Mouse (Mus musculus) erythroid progenitor cell, adult 5-6 weeks (primary cell): ENCODE data around the gene Tmem200a. TPM values are rescaled to one million over a fixed set of nuclear protein-coding genes. Genes with fewer than 3 reads are reported as not detected.

Experiments
- ATAC-seq: replicated peaks from 2 replicates; pipeline ENCODE4 v1.8.0; 2016; ENCODE audit warnings: moderate number of reproducible peaks, mild to moderate bottlenecking, moderate TSS enrichment, inconsistent platforms; ENCODE audit not compliant: poor library complexity, low FRiP score, severe bottlenecking
- total RNA-seq, 2 experiments: library from RNA; stranded (forward) in 1 of 2; stranded (reverse) in 1 of 2; fragments of 150-400 nt in 1 of 2; fragments of 186-747, 209-891 nt in 1 of 2; gene quantifications; 2 replicates each; pipeline versions ENCODE4 v1.2.3 to v1.2.4; 2015 to 2017; ENCODE audit warnings: low replicate concordance in 2 of 2

Tmem200a gene
- total RNA-seq (2015; ENCODE audit: low replicate concordance) = not detected in 2 replicates
- not detected in 2 replicates for total RNA-seq (2017; ENCODE audit: low replicate concordance)

DNA sequence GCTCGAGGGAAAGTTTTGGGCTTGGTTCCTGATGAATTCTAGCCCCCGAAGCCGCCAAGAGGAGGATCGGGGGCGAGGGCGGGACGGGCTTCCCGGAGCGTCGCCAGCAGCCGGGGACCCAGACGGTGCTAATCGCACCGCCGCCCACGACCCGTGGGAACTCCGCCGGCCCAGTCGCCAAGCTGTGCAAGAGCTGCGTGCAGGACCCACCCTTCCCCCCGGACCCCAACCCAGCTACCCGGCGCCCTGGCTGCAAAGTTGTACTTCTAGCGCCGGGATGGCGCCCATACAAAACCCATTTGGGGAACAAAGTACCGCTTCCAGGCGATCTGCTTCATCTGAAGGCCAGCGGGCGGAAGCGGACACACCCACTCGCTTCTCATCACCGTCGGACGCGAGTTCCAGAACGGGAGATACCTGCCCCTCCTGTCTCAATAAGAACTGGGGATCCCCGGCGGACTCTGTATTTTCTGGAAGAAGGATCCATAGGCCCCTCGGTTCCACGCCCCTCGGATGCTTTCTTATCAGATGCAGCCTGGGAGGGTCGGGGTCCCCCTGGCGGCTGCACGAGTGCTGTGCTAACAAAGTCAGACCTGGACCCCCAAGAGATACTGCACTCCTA lies at the start of gene Tmem200a:
Gene Tmem200a, minus strand, starts transcription at position 532 of the 622 bp plus-strand sequence.
- no peak for ATAC-seq

DNA sequence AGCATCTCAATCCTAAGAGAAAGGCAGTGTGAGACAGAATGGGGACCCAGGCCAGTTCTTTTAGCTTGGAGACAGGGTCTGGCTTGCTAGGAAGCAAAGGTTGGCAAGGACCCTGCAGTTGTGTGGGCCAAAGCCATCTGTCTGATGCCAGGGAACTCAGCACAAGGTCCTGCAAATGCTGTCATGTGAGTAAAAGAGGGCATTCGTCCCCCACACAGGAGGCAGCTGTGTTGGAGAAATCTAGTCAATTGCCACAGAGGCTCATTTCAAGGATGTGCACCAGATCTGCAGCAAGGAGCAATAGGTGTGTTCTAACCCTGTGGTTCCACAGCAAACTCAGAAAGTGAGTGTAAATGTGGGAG lies 41.0 kb upstream of the Tmem200a start:
- no peak for ATAC-seq

- no peak for ATAC-seq
Observed at GRCm38 (mm10) chr10:26119067-26119821, 40.4 kb upstream of the Tmem200a start.

DNA sequence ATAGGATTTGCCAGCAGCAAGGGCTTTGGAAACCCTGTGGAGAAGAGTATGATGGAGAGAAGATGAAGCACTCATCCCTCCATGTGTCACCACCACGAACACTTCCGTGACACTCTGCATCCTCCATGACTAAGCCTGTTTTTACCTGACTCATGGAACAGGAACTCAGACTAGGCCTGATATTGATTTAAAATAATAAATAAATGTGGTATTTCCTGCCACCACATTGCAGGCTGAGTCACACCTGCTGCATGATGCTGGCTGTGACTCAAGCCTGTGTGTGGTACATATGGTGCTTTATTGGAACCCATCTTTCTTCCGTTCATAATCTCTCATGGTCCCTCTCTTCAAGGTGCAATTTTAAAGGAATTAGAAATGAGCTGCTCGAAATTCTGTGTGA lies 35.6 kb upstream of the Tmem200a start:
- ATAC-seq = no peak

GRCm38 (mm10) chr10:26103330-26103982 lies 24.6 kb upstream of the Tmem200a start:
- ATAC-seq = no peak

DNA sequence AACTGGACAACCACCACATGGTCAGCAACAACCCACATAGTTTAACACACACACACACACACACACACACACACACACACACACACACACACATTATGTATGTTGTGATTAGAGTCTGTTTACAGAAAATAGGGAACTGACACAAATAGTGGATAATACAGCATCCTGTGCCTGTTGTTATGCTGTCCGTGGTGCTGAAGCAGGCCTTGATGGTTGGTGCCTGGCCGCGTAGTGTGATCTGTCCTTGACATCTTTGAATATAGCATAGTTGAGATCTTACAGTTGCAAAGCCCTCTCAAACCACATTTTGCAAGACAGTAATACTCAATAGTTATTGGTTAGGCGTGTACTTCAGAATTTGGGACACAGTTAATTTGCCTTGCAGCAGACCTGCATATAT lies 3.2 kb upstream of the Tmem200a start:
- ATAC-seq = no peak

GRCm38 (mm10) chr10:26079678-26080077 lies 826 bp upstream of the Tmem200a start:
- ATAC-seq = no peak

DNA sequence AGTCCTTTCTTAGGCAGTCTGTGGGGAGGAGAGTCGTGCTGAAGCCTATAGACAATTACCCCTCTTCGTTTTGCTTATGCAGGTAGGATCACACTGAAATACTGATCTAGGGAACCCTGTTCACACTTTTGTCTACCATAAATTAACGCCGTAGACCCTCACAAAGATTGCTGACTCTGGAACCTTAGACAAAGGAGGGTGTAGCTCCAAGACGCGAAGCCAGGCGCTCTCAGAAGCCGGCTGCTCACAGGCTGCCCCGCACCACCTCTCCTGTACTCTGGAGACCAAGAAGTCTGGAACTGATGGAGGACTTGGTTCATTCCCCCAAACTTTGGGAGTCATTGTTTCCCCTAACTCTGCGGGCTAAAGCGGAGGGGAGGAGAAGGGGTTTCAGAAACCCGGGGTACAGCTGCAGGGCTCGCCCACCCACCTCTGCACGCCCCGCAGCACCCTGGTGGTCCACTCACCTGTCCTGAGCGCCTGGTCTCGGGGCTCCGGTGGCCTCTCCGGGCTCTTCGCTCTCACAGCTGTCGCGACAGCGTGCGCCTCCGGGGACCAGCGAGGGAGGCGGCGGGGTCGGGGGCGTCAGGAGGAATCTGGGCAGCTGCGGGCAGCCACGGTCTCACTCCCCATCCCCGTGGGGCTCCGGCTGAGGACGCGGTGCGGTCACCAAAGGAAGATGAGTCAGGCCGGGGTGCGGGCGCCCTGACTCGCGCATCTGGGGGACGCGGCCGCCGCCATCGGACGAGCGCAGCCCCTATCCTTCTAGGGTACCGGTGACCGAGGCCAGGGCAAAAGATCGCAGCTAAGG lies 976 bp downstream of the Tmem200a start, which contains the start of gene Gm9767:
Gene Gm9767, plus strand, starts transcription at position 585 of the 811 bp plus-strand sequence.
- ATAC-seq = no peak

DNA sequence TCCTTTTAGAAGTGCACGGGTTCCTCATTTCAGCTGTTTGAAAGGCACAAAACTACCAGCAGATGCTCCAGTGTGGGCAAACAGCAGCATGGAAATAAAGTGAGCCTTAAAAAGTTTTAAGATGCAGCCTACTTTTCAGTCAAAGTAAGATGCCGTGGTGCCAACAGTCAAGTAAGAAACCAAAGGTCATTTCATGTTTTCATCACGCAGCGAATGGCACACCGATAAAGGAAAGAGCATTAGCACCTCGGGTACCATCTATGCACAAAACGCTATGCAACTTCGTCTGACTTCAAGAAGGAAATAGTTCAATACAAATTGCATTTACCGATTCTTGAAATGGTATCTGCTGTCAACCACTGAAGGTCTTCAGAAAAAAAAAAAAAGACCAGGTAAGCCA lies 1.9 kb downstream of the Tmem200a start:
- no peak for ATAC-seq

- ATAC-seq = no peak
Observed at GRCm38 (mm10) chr10:26071986-26072385, 6.9 kb downstream of the Tmem200a start.

GRCm38 (mm10) chr10:26063071-26063470 lies 15.8 kb downstream of the Tmem200a start:
- no peak for ATAC-seq

- no peak for ATAC-seq
Observed at GRCm38 (mm10) chr10:26059662-26060307, 19.1 kb downstream of the Tmem200a start.

DNA sequence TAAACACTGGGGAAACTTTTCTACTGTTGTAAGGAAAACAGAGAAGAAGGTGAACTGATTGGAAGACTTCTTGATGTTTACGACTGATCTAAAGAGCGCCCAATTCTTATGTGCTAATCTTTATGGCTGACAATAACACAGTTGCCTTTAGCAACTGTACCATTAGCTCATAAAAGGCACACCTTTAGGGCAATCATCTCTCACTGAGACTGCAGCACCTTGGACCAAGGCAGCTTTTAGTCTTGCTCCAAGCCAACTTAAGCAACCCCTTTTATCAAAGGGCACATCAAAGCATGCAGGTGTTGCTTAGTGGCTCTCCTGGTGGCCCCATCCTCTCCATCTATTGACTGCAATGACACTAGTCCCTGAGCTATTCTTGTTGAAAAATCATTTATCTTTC lies 27.7 kb downstream of the Tmem200a start:
- ATAC-seq = no peak

GRCm38 (mm10) chr10:26034931-26035330 lies 43.9 kb downstream of the Tmem200a start:
- ATAC-seq = no peak

DNA sequence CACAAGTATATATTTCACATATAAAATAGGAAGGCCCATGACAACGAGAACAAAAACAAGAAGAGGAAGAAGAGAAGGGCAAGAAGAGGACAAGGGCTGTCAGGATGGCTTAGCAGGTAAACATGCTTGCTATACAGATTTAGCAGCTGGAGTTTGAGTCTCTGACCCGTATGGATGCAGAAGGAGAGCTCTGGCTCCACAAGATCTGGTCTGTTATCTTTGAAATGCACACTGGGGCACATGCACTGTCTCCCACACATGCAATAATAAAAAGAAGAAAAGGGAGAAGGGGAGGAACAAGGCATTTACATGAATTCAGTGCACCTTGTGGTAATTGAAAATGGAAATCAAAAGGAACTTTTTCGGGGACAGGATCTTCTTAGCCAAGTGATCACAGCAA lies 60.1 kb downstream of the Tmem200a start:
- no peak for ATAC-seq

DNA sequence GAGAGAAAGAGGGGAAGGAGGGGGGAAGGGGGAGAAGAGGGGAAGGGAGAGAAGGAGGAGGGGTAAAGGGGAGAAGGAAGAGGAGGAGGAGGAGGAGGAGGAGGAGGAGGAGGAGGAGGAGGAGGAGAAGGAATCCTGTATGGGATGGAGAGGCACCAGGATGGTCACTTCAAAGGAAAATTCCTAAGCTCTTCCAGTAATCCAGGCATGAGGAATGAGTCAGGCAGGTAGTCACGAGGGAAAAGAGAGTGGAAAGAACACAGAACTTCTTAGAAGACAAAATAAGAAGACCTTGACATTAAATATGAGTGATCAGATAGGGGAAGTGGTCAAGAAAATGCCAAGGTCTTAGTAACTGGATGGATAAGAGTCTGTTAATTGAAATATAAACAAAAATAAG lies 64.6 kb downstream of the Tmem200a start:
- ATAC-seq = no peak

- no peak for ATAC-seq
Observed at GRCm38 (mm10) chr10:26008948-26009347, 69.9 kb downstream of the Tmem200a start.

GRCm38 (mm10) chr10:26005471-26005870 lies 73.4 kb downstream of the Tmem200a start:
- no peak for ATAC-seq

DNA sequence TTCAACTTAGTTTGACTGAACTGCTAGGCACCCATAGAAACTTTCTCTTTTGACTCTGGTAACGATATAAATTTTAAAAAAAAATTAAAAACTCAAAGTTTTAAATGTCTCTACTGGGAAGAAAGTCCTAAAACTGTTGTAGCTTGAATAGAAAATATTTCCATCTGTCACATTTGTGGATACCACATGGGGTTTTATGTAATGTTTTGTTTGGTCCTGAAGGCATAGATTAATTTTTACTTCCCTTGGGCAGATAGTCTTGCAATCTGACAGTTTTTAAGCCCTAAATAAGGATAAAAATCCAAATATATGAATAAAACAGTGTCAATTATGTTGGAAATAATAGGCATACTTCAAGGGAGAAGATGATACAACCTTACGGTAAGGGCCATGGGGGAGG lies 78.0 kb downstream of the Tmem200a start:
- no peak for ATAC-seq
